Mouse (Mus musculus): ENCODE data around the gene Ptges3l. TPM values are rescaled to one million over a fixed set of nuclear protein-coding genes. Genes with fewer than 3 reads are reported as not detected.
"Not testable (repeated sequence)": the region's sequence is repeated elsewhere in the genome, so short reads cannot be mapped to it uniquely, and the experiment has no call there.

Ptges3l gene
- total and polyA plus RNA-seq, 2 experiments from 2014 or later: 1.8 to 2.4 TPM

GRCm38 (mm10) chr11:101448899-101449298 is 23.8 kb upstream of the Ptges3l start:
- Histone ChIP-seq H3K4me1 (ENCODE audit: insufficient read depth) (no peaks in the 10 kb centered on the region), H3K9me3 (ENCODE audit: low read length) (no peaks in the 10 kb centered on the region), H3K4me2 (ENCODE audit: low read depth) (0 out of 2 replicates have a peak overlapping the region, but pooled peaks have one; percentile 4), H3K4me3 (ENCODE audit: low read depth, low read length) (no peak overlapping the region), H3K9ac (no peak overlapping the region), H3K27me3 (ENCODE audit: insufficient read depth, low read length) (no peaks in the 10 kb centered on the region), H3K36me3 (ENCODE audit: insufficient read depth) (peaks cover 20% of the 10 kb centered on the region), H3K27ac (ENCODE audit: low read depth, low read length) (no peak overlapping the region)
- TF ChIP-seq CTCF (IDR thresholded peaks at IDR 0.05; ENCODE audit: low read depth): no peak
- DNase-seq (no peak), ATAC-seq (no peak)
- WGBS: 84% methylated on average over 4 of the region's 4 CpGs

- Histone ChIP-seq H3K4me2 (ENCODE audit: low read depth) (0 out of 2 replicates have a peak within 1 kb of the TSS, but pooled peaks have one; percentile 4), H3K4me3 (ENCODE audit: low read depth, low read length) (no peak within 1 kb of the TSS), H3K27me3 (ENCODE audit: insufficient read depth, low read length) (no peaks in the 10 kb centered on the region), H3K9me3 (ENCODE audit: low read length) (no peaks in the 10 kb centered on the region), H3K4me1 (ENCODE audit: insufficient read depth) (no peaks in the 10 kb centered on the region), H3K36me3 (ENCODE audit: insufficient read depth) (peaks cover 26% of the 10 kb centered on the region), H3K27ac (ENCODE audit: low read depth, low read length) (no peak within 1 kb of the TSS), H3K9ac (no peak within 1 kb of the TSS)
- TF ChIP-seq CTCF (IDR thresholded peaks at IDR 0.05; ENCODE audit: low read depth): no peak
- ATAC-seq (no peak), DNase-seq (no peak)
- 40% methylated on average over 10 of the region's 10 CpGs for WGBS
These were observed 23.2 kb upstream of the Ptges3l start, which contains the start of gene Ifi35 for GRCm38 (mm10) chr11:101448274-101448746. TSS of gene Ifi35 (plus strand) at chr11:101448407.

- ATAC-seq (no peak), DNase-seq (no peak)
- no peak for TF ChIP-seq CTCF (IDR thresholded peaks at IDR 0.05; ENCODE audit: low read depth)
- Histone ChIP-seq H3K4me3 (ENCODE audit: low read depth, low read length) (no peak overlapping the region), H3K4me2 (ENCODE audit: low read depth) (no peak overlapping the region), H3K9ac (no peak overlapping the region), H3K36me3 (ENCODE audit: insufficient read depth) (peaks cover 26% of the 10 kb centered on the region), H3K4me1 (ENCODE audit: insufficient read depth) (no peaks in the 10 kb centered on the region), H3K27ac (ENCODE audit: low read depth, low read length) (no peak overlapping the region), H3K9me3 (ENCODE audit: low read length) (no peaks in the 10 kb centered on the region), H3K27me3 (ENCODE audit: insufficient read depth, low read length) (no peaks in the 10 kb centered on the region)
- WGBS: 86% methylated on average over 5 of the region's 5 CpGs
These were observed 22.7 kb upstream of the Ptges3l start for GRCm38 (mm10) chr11:101447786-101448185.

- H3K27me3 ChIP-seq (ENCODE audit: insufficient read depth, low read length); H3K4me1 ChIP-seq (ENCODE audit: insufficient read depth); H3K27ac ChIP-seq (ENCODE audit: low read depth, low read length); ATAC-seq; H3K4me3 ChIP-seq (ENCODE audit: low read depth, low read length); H3K9me3 ChIP-seq (ENCODE audit: low read length); DNase-seq; H3K9ac ChIP-seq; H3K4me2 ChIP-seq (ENCODE audit: low read depth): not testable (repeated sequence)
- 86% methylated on average over 8 of the region's 8 CpGs for WGBS
- H3K36me3 ChIP-seq (ENCODE audit: insufficient read depth): peaks cover 26% of the 10 kb centered on the region
These were observed 21.7 kb upstream of the Ptges3l start for GRCm38 (mm10) chr11:101446860-101447259.

GRCm38 (mm10) chr11:101446319-101446718 is 21.2 kb upstream of the Ptges3l start:
- no peak overlapping the region for H3K4me2 ChIP-seq (ENCODE audit: low read depth)
- DNase-seq (no peak), ATAC-seq (no peak)
- 95% methylated on average over 1 of the region's 1 CpGs for WGBS
- H3K4me3 ChIP-seq (ENCODE audit: low read depth, low read length): no peak overlapping the region
- no peaks in the 10 kb centered on the region for H3K9me3 ChIP-seq (ENCODE audit: low read length)
- peaks cover 26% of the 10 kb centered on the region for H3K36me3 ChIP-seq (ENCODE audit: insufficient read depth)
- H3K9ac ChIP-seq: no peak overlapping the region
- no peak overlapping the region for H3K27ac ChIP-seq (ENCODE audit: low read depth, low read length)
- TF ChIP-seq CTCF (IDR thresholded peaks at IDR 0.05; ENCODE audit: low read depth): no peak
- no peaks in the 10 kb centered on the region for H3K27me3 ChIP-seq (ENCODE audit: insufficient read depth, low read length)
- no peaks in the 10 kb centered on the region for H3K4me1 ChIP-seq (ENCODE audit: insufficient read depth)

- DNase-seq: no peak
- 1% methylated on average over 14 of the region's 14 CpGs for WGBS
These were observed 17.6 kb upstream of the Ptges3l start for GRCm38 (mm10) chr11:101442760-101443159.

GRCm38 (mm10) chr11:101442127-101442693 is 17.1 kb upstream of the Ptges3l start, which contains the start of gene Rpl27:
TSS of gene Rpl27 (plus strand) at chr11:101442298.
- H3K36me3 ChIP-seq (ENCODE audit: insufficient read depth): peaks cover 26% of the 10 kb centered on the region
- H3K4me2 ChIP-seq (ENCODE audit: low read depth): peak within 1 kb of the TSS; percentile 59
- no peaks in the 10 kb centered on the region for H3K4me1 ChIP-seq (ENCODE audit: insufficient read depth)
- H3K27me3 ChIP-seq (ENCODE audit: insufficient read depth, low read length): no peaks in the 10 kb centered on the region
- H3K9ac ChIP-seq: peak within 1 kb of the TSS; percentile 94
- TF ChIP-seq CTCF (IDR thresholded peaks at IDR 0.05; ENCODE audit: low read depth): peak; percentile 92
- ATAC-seq (peak; percentile 98), DNase-seq (peak; percentile 99)
- H3K9me3 ChIP-seq (ENCODE audit: low read length): no peaks in the 10 kb centered on the region
- peak within 1 kb of the TSS; percentile 87 for H3K27ac ChIP-seq (ENCODE audit: low read depth, low read length)
- H3K4me3 ChIP-seq (ENCODE audit: low read depth, low read length): peak within 1 kb of the TSS; percentile 74
- under 1% methylated on average over 42 of the region's 42 CpGs for WGBS

More at GRCm38 (mm10) chr11:101442760-101443159, 17.6 kb upstream of the Ptges3l start:
- H3K9ac ChIP-seq: peak overlapping the region; percentile 94
- no peak for TF ChIP-seq CTCF (IDR thresholded peaks at IDR 0.05; ENCODE audit: low read depth)
- H3K4me2 ChIP-seq (ENCODE audit: low read depth): peak overlapping the region; percentile 59
- no peaks in the 10 kb centered on the region for H3K9me3 ChIP-seq (ENCODE audit: low read length)
- no peaks in the 10 kb centered on the region for H3K27me3 ChIP-seq (ENCODE audit: insufficient read depth, low read length)
- peak overlapping the region; percentile 87 for H3K27ac ChIP-seq (ENCODE audit: low read depth, low read length)
- H3K4me3 ChIP-seq (ENCODE audit: low read depth, low read length): peak overlapping the region; percentile 74
- H3K36me3 ChIP-seq (ENCODE audit: insufficient read depth): peaks cover 26% of the 10 kb centered on the region
- ATAC-seq: 0 out of 2 replicates have a peak, but pooled peaks have one; percentile 1
- no peaks in the 10 kb centered on the region for H3K4me1 ChIP-seq (ENCODE audit: insufficient read depth)

GRCm38 (mm10) chr11:101441450-101442126 is 16.5 kb upstream of the Ptges3l start:
- ATAC-seq; H3K27ac ChIP-seq (ENCODE audit: low read depth, low read length); DNase-seq; H3K9me3 ChIP-seq (ENCODE audit: low read length); H3K4me1 ChIP-seq (ENCODE audit: insufficient read depth); H3K27me3 ChIP-seq (ENCODE audit: insufficient read depth, low read length); H3K9ac ChIP-seq: not testable (repeated sequence)
- Histone ChIP-seq H3K4me3 (ENCODE audit: low read depth, low read length) (peak overlapping the region; percentile 31), H3K36me3 (ENCODE audit: insufficient read depth) (peaks cover 26% of the 10 kb centered on the region), H3K4me2 (ENCODE audit: low read depth) (peak overlapping the region; percentile 40)
- 36% methylated on average over 15 of the region's 15 CpGs for WGBS

GRCm38 (mm10) chr11:101438006-101438405 is 12.9 kb upstream of the Ptges3l start:
- not testable (repeated sequence) for H3K4me2 ChIP-seq (ENCODE audit: low read depth); H3K9ac ChIP-seq; ATAC-seq; H3K27me3 ChIP-seq (ENCODE audit: insufficient read depth, low read length); DNase-seq; H3K4me3 ChIP-seq (ENCODE audit: low read depth, low read length); H3K4me1 ChIP-seq (ENCODE audit: insufficient read depth); H3K9me3 ChIP-seq (ENCODE audit: low read length); H3K27ac ChIP-seq (ENCODE audit: low read depth, low read length)
- 55% methylated on average over 3 of the region's 3 CpGs for WGBS
- peaks cover 27% of the 10 kb centered on the region for H3K36me3 ChIP-seq (ENCODE audit: insufficient read depth)
